In genomic region chr19:56592472-56592871, GRCm38 (mm10) we compare ENCODE assay signal across 14 mouse cellular contexts.
"Had no signal": no experiment of that assay in that cellular context is flagged by ENCODE, and none has a peak within 500 bp of the region (broad histone marks: within the 10 kb centered on the region; RNA-seq: fewer than 3 reads in every experiment).

No protein-coding gene starts in this region.

- H3K4me1 ChIP-seq: limb, embryonic 13.5 days; liver, embryonic 13.5 days had no signal

- DNase-seq: kidney, adult 8-10 months; left cerebral cortex, postnatal 4 days; liver, embryonic 13.5 days; lung, adult 2 months; lung, postnatal 14 days; lung, postnatal 4 days; midbrain, embryonic 14.5 days; right cerebral cortex, postnatal 25 days; spleen, adult 18-20 months; thymus, adult 18-20 months; thymus, postnatal 36 days had no signal

- H3K4me3 ChIP-seq: limb, embryonic 13.5 days; liver, embryonic 13.5 days had no signal

- H3K9me3 ChIP-seq: limb, embryonic 13.5 days; liver, embryonic 13.5 days had no signal

- H3K27ac ChIP-seq: limb, embryonic 13.5 days; liver, embryonic 13.5 days had no signal

- H3K4me2 ChIP-seq: limb, embryonic 13.5 days; liver, embryonic 13.5 days; midbrain, embryonic 11.5 days had no signal

- ATAC-seq: intestine, postnatal 0 days had no signal

- H3K27me3 ChIP-seq: limb, embryonic 13.5 days; liver, embryonic 13.5 days had no signal

- H3K9ac ChIP-seq: limb, embryonic 13.5 days; liver, embryonic 13.5 days had no signal
